Mouse (Mus musculus) hematopoietic stem cell, adult 5-6 weeks (primary cell): ENCODE measurements around the gene Klk1. TPM values are rescaled to one million over a fixed set of nuclear protein-coding genes. Genes with fewer than 3 reads are reported as not detected.
"Not testable (repeated sequence)": the region's sequence is repeated elsewhere in the genome, so short reads cannot be mapped to it uniquely, and the experiment has no call there.

Experiments
- ATAC-seq, 2 experiments: fragments of 125-278 bp in 1 of 2; replicated peaks in 1 of 2; 2 replicates each; pipeline ENCODE4 v1.8.0; 2016 to 2017; ENCODE audit warnings: inconsistent platforms in 2 of 2, mild to moderate bottlenecking in 2 of 2, moderate number of reproducible peaks in 2 of 2, low read depth in 1 of 2, moderate TSS enrichment in 1 of 2; ENCODE audit not compliant: low FRiP score in 2 of 2, poor library complexity in 2 of 2, severe bottlenecking in 2 of 2, insufficient read depth in 1 of 2, low TSS enrichment in 1 of 2
- total RNA-seq: library from RNA; stranded (forward); fragments of 172-1452, 232-1000 nt; gene quantifications from 2 replicates; pipeline ENCODE4 v1.2.3, GENCODE M21; 2017

Gene Klk1
- total RNA-seq, 1 experiment from 2014 or later = not detected

DNA sequence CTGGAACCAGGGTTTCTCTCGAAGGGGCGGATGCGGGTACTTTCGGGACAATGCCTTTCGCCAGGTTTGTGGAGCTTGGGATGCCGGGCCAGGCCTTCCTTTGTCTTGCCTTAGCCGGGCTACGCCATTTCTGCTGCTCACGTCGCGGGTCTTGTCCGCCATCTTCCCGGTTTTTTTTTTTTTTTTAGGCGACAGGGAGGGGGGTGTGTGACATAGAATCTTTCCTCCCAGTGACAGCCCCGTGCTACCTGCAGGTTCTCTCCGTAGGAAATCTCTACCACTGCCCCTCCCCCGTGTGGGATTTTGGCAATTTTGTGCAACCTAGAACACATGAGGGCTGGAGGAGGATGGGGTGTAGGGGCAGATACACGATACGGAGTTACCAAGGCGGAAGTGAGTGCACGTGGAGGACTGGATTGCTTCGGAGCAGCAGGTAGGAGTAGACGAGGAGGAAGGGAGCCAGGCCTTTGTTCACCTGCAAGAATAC is 21.9 kb downstream of the Klk1 start:
- ATAC-seq = peak; percentile 30 to 36

DNA sequence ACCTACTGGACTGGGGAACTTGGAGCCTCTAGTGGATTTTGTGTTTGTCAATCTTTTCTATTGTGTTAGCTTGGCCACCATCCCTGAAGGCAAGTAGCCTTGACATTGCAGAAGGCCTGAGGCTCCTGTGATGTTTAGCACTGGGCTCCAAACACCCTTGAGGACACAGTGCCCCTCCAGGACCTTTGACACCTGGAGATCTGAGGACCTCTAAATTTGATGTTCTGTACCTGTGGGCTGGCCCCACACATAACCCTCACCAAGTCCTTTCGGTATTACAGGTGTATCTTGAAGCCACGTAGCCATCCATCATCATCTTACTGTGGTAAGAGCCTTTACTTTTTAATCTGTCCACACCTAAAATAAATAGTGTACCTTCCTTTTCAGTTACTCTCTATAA is 22.8 kb downstream of the Klk1 start:
- ATAC-seq = no peak

DNA sequence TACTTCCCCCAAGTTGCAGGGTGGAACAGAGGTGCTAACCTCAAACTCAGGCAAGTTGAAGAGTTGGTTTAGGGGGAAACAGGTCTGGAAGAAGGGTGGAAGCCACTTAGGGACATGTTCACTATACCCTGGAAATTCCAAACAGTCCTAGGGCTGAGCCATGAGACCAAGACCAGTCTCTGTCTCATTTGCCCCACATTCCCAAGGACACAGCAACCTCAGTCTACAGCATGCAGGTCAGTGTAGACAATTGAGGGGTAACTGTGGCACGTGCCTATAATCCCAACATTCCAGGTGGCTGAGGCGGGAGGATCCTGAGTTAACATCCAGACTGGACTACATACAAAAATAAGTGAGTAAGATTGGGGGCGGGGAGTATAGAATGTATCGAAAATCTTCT is 24.1 kb downstream of the Klk1 start:
- ATAC-seq = no peak

DNA sequence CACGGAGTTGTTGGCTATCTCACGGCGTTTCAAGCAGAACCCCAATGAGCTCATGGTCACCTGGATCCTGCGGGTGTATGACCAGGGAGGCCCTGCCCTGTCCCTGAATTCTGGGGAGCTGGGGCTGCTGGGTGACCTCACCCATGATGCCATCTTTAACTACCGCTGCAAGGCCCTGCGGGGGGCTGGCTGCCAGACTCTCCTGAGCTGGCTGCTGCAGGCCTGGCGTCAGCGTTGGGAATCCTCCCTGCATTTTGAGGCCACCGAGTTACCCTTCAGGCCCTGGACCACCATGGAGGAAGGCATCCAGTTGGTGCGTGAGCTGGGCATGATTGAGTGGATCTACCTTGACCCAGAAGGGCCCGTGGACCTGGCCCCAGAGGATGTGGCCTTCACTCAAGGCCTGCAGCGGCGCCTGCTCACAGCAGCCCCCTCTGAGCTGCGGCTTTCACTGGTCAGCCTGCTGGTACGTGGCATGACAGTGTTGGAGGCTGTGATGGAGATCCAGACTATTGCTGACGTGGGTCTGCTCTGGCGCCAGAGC is 25.6 kb downstream of the Klk1 start:
- not testable (repeated sequence) for ATAC-seq

DNA sequence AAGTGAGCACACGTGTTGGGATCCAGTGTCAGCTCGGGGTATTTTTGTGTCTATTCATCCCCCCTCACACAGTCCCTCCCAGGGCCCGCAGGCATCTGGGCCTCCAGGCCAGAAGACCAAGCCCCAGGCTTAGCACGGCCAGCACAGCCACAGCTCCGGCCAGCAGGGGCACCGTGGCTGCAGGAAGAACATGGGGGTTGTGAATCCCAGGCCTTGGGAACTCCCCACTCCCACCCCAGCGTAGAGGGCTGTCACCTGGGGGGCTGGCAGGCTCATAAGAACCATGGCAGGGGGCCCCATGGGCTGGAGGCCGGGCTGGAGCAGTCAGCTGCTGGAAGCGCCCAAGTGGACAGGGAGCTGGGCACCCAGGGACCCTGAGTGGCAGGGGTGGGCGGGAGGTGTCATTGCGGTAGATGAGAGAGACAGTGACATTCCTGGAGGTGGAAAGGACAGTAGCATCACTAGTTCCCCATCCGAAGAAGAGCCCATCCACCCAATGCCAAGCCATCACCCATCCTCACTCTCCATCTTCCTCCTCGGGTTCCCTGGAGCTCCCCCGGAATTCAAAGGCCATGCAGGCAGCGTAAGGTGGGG is 28.0 kb downstream of the Klk1 start:
- no peak for ATAC-seq

DNA sequence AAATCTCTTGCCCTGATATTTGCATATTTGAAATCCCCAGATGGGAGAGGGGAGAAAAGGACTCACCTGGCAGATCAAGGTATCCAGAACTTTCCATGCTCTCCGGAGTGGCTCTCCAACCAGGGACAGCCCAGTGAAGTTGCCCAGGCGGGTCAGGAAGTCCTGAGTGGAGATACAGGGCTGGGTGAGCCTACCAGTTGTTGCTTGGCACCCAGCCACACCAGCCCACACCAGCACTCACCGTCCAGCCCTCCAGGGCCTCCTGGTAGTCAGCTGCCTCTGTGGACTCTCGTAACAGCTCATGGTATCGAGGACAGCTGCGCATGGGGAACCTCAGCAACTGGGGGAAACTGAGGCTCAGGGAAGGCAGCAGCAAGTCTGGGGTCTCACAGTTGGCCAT is 29.8 kb downstream of the Klk1 start:
- ATAC-seq = no peak

DNA sequence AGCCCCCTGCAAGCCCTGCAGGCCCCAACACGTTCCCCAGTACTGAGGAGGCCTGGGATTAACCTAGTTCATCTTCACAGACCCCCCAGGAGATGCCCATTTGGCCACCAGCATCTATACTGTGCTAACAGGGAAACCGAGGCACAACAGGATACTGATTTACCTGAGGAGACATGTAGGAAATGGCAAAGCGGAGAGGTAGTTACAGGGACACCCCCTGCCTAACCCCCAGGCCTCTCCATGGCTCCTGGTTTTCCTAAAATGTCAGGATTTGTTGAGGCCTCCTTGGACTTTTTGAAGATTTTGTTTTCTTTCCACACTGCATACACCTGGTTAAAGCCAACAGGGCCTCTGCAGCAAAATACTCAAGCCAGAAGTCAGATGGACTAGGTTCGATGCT is 32.1 kb downstream of the Klk1 start, which contains the start of gene Acp4:
Acp4 (minus strand) TSS at position 101 of the 400 bp plus-strand sequence.
- ATAC-seq = no peak

DNA sequence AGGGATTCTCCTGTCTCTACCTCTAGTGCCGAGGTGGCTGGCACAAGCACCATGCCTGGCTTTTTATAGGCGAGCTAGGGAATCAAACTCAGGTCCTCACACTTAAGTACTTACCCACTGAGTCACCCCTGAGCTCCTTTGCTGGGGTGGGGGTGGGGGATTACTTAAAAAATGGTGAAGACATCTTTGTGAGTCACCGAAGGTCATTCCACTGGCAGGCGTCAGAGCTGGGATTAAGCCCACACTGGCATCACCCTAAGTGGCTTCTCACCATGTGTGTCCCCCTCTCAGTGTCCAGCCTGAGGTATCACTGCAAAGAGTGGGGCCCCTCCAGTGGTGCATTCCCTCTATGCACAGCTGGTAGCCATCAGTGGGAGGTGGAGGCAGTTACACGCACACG is 35.2 kb downstream of the Klk1 start:
- ATAC-seq = no peak

DNA sequence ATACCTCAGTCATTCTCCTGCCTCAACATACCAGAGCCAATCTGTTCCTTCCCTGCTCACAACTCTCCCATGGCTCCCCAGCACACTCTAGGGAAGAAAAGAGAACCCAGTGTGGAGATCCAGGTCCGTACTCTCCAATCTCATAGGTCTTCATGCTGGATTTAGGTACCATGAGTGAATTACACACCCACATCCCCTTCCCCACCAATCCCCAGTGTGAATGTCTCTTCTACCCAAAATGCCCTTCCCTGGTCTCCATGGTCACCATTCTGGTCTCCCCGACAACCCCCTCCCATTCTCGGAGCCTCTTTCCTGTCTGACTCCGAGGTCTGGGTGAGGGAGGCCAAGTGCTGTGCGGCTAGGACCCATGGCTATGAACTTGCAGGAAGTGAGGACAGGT is 36.0 kb downstream of the Klk1 start, which contains the start of gene Gm15517:
Gm15517 (plus strand) TSS at position 301 of the 400 bp plus-strand sequence.
- no peak for ATAC-seq

DNA sequence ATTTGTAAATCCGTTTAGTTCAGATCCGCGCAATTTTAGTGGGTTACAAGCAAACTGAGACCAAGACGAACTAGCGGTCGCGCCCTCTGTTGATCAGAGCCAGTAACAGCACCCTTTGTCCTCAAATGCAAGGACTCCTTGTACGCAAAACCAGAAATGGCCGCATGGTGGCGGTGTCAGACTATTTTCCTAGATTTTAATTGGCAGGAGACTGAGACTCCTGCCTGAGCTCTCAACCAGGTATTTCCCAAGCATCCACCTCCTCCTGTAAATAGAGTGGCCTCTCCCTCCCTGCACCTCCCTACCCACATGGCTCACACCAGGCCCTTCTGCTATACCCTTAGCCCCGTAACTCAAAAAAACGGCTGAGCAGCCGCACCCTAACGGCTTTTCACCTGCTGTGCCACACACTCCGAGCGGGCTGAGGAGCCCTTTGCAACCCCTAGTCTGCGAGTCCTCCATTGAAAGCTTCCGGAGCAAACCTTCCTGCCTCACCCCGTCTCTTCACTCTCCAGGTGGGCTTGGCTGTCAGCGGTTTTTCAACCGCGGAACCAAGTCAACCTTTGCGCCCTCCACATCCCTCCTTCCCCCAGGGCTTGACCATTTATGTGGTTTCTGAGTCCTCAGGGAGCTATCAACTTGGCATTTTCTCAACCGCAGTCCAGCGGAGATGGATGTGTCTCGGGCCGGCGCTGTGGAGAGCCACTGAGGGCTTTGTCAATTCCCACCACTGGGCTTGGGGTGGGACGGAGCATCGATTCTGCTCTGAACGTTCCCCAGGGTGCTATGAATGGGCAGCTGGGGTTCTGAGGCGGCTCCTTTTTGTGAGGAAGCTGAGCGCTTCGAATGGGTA is 37.9 kb downstream of the Klk1 start:
- peak; percentile 87 to 91 for ATAC-seq

DNA sequence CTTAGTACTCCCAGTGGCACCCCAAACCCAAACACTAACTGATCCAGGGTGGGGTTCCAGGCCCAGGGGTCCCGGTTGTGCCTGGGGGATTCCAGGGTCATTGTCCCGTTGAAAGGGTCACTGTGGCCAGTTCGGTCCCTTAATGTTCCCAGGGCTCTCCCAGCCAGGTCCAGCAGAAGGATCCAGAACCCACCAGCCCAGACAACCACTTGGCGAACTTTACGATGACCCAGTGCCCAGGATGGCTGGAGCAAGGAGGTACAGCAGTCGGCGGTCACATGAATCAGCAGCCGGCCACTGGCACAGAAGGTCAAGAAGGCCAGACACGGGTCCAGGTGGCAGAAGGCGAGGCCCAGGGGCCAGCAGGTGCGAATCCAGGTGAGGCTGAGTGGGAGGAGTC is 43.0 kb downstream of the Klk1 start:
- no peak for ATAC-seq

DNA sequence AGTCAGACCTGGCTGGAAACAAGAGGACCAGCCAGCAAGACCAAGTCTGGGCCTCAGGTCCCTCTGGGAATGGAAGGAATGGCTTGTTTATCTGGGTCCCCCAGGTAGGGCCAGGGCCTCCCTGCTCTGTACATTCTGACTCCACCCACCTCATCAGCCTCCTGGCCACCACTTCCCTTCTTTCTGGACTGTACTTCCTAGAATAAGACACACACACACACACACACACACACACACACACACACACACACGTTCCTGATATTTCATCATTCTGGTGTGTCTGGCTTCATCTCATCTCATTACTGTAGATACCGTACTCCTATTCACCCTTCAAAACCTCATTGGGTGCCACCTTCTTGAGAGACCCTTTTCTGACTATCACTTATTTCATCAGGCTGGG is 44.2 kb downstream of the Klk1 start:
- no peak for ATAC-seq

DNA sequence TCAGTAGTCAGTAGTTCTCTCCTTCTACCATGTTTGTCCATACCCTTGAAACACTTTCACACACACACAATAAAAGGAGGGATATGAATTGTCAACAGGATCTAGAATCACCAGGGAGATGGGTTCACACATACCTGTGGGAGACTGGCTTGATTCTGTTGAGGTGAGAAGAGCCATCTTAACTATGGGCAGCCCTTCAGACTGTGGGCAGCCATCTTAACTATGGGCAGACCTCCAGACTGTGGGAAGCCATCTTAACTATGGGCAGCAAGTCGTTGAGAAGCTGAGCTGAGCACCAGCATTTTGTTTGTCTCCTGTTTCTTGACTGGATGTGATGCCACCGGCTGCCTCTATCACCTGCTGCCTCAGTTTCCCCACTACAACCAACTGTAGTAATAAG is 46.1 kb downstream of the Klk1 start:
- ATAC-seq = no peak

DNA sequence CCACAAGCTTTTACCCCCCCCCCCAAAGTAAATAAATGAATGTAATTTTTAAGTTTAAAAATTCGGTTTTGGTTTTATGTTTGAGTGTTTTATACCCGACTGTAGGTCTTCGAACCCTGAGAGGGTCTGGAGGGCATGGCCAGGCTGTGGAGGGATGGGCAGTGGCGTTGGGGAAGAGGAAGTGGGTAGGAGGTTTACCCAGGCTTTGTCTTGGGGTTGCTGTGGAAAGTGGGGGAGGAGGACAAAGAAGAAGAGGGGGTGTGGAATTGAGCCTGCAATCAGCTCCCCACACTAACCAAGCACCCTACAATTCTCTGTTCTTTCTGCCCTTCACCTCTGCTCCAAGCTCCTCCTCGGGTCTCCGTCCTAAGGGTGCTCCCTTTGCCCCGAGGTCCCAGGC is 47.4 kb downstream of the Klk1 start:
- no peak for ATAC-seq

DNA sequence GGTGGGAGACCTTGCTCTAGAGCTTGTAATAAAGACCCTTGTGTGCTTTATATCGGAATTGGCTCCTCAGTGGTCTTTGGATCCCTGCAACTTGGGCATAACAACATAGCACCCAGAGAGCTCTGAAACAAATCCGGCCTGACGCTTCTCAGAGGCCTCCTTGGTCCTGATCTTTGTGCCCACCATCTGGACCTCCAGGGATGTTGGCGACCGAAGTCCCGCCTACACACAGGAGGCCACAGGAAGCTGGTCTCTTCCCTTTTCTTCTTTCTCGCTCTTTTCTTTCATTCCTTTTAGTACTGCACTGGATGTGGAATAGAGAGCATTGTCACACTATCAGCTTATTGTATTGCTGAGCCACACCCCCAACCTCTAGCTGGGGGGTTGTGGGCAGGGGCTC is 48.3 kb downstream of the Klk1 start:
- ATAC-seq = no peak

DNA sequence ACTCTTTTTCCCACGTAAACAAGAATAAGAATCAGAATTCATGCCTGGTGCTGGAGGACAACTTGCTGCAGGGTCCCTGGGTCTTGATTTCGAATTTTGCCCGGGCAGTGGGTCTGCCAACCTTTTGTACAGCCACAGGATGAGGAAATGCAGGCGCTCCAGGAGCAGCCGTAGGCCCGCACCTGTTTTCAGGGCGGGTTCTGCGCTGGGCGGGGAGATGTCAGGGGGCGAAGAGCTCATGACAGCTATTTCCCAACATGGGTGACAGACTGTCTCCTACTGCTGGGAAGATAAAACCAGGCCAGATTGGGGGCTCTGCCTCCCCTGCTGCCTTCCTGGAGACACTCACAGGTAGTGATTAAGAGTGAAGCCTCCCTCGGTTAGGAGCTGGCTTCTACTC is 48.9 kb downstream of the Klk1 start:
- ATAC-seq = no peak

DNA sequence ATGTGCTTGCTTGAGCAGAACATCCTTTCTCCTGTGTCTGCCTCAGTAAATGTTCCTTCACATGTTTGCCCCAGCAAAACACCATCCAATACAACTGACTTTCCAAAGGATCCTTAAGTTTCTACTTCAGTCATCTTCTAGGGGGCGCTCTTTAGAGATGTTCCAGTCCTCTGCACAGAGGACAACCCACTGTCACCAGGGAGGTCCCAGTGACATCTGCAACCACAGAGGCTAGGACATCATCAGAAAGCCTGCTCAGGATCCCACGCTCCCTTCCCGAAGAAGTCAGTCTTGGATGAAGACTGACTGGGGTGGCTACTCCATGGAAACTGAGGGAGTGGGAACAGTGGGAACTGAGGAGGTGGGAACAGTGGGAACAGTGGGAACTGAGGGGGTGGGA is 50.4 kb downstream of the Klk1 start:
- no peak for ATAC-seq

DNA sequence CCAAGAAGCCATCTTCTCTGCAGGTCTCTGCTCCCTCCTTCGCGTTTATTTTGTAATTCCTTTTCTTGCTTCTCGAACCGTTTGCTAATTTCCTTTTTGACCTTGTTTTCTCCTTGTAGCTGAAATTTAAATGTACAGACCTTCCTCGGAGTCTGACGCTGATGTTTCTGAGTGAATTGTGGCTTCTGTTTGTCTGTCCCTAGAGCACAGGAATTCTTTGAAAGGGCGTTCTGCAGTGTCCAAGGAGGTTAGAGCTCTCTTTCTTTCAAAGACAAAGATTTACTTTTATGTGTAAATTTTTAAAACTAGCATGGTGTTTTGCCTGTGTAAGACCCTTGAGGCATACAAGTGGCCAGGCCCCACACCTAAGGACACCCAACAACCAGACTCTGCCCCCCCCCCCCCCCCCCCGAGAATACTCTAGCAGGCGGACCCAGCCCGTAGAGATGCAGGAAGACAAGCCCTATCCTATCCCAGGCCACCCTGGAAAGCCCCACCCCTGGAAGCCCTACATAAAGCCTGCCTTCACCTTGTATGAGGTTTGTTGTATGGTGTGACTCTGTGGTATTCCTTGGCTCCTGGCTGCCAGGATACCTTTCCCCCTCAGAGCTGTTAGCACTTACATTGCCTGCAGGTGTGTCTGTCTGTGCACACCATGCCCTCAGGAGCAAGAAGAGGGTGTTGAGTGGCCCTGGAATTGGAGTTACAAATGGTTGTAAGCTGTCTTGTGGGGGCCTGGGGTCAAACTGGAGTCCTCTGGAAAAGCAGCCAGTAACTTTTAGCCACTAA is 51.5 kb downstream of the Klk1 start:
- ATAC-seq = no peak
